Mouse (Mus musculus): ENCODE data around the gene Arhgef28. TPM values are rescaled to one million over a fixed set of nuclear protein-coding genes. Genes with fewer than 3 reads are reported as not detected.

The Arhgef28 gene
- total RNA-seq, 4 experiments from 2014 or later: 76.5 to 97.9 (median 94.2) TPM

Other genes with a start within 250 kb of the Arhgef28 start
- gene Utp15, start 56.6 kb upstream of the Arhgef28 start, total RNA-seq (2022): 10 to 100 TPM; 22.2 to 25.0 (median 24.2) TPM
- gene Ankra2, start 56.6 kb upstream of the Arhgef28 start, total RNA-seq (2022): 10 to 100 TPM; 42.8 to 50.4 (median 49.4) TPM
- not detected for gene Gm21976, start 73.4 kb upstream of the Arhgef28 start, total RNA-seq (2022)
- gene Btf3, start 110.6 kb upstream of the Arhgef28 start, total RNA-seq (2022): 100 to 1,000 TPM; 157 to 207 (median 184) TPM
- 1 to 10 TPM in 3 of 4 experiments, under 1 TPM in 1; 0.74 to 1.3 (median 1.2) TPM for gene Foxd1, start 147.8 kb upstream of the Arhgef28 start, total RNA-seq (2022)

All from layer of hippocampus, adult 8-10 months (tissue).